Mouse (Mus musculus): ENCODE data around the gene Plekha7. TPM values are rescaled to one million over a fixed set of nuclear protein-coding genes. Genes with fewer than 3 reads are reported as not detected.

The Plekha7 gene
- total RNA-seq, 2 experiments from 2014 or later = 19.1 to 20.2 TPM

DNA sequence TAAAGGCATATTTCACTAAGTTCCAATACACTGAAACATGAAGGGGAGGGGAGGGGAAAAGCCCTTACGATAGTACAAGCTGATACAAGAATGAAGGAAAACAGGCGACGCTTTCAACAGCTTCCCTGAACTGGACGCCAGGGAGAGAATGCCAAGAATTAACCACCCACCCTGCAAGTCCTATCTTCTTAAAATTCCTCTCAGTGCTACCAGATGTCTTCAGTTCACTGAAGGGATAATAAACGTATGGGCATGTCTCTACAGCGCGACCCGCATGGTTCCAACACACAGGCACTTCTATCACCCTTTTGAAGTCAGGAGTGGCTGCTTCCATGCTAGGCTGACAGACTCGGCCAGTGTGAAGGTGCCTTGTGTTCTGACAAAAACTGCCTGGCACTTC is 118.5 kb downstream of the Plekha7 start:
- peak in 1 of 2 experiments; percentile 24 for DNase-seq (ENCODE audit: low spot score in 2 of 2)

DNA sequence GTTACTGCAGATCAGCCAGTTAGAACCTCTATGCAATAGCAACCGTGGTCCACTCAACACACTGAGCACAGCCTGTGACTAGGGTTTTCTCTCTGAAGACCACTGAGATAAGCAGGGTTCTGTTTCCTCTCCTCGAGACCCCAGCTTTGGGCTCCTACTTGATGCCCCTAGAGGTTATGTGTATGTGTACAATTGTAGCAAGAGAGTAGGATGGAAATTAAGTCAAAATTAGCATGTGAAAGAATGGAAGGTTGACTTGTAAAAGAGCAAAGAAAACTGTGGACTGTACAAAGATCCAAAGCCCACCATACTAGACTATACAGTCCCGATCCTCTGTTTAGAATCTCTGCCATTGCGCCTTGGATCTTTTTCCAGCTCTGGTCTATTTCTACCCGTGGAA is 119.8 kb downstream of the Plekha7 start:
- DNase-seq (ENCODE audit: low spot score in 2 of 2) = no peak

DNA sequence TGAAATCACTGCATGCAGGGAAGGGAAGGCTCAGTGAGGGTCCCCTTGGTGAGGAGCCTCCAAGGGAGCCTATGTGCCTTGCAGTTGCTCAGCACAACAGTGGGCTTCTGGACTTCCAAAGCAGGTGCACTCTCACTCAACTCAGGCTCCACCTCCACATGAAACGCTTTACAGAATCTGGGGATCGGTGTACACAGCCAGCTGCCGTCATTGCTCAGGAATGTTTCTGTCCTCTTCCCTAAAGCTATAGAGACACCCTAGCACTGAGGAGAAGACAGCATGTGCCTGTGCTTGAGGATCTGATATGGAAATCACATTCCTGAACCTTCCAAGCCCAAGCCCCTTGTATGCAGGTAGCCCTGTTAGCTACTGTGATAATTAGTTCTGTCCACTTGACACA is 120.7 kb downstream of the Plekha7 start:
- DNase-seq (ENCODE audit: low spot score in 2 of 2) = no peak

DNA sequence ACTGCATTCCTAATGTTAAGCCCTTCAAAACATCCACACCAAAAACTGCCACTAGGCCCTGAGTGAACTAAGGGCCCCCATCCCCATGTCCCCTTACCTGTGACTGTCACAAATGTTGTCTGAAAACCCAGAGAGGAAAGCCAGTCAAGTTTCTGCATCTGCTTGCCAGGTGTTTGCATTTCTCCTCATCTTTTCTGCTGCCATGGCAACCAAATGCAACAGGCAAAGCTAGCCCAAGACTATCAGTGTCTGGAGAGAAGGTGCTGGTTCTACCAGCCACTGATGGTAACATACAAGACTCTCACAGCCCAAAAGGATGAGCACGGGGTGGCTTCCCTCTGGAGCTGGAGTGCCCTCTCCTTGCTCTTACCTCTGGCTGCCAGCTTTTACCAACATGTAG is 121.3 kb downstream of the Plekha7 start:
- DNase-seq (ENCODE audit: low spot score in 2 of 2) = no peak

DNA sequence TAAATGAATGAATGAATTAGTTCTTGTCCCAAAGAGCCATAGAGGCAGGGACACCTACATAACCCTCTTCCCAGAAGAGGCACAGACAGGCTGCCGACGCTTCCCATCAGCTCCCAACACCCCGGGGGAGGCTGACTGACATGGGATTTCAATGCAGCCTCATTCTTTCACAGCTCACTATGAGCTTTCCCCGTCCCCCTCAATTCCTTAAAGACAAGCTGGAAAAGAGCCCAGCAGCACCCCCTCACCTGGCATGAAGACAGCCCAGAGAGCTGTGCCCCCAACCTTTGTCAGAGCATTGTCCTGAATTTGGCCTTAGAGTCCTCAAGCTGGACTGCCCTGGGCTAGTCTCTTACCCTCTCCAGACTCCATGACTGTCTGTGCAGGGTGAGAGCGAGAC is 122.0 kb downstream of the Plekha7 start:
- no peak for DNase-seq (ENCODE audit: low spot score in 2 of 2)

DNA sequence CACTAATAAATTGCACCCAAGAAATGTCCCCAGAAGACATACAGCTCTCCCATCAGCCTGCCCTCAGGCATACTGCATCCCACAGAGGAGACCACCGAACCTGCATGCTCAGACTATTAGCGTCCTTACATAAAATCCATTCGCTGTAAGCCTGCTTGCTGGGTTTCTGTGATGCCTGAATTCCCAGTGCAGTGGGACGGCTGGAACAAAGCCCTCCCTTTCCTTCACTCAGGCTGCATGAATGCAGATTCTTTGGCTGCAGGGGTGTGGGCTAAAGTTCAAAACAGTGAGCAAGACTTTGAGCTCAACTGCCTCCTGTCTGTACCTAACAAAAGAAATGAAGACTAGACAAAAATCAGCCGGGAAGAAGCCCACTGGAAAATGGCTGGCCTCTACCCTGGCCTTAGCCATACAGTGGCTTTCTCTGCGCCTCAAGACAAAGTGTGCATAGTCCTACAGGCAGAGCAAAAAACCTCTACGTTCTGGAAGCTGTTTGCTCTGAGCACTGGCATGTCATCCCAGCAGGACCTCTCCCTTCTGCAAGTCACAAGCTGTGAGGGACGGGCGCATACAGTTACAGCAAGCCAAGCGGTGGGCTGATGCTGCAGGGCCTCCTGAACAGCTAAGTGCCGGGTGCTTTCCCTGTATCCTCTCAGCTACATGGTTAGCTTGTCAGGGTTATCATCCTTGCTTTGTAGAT is 123.7 kb downstream of the Plekha7 start:
- no peak for DNase-seq (ENCODE audit: low spot score in 2 of 2)

DNA sequence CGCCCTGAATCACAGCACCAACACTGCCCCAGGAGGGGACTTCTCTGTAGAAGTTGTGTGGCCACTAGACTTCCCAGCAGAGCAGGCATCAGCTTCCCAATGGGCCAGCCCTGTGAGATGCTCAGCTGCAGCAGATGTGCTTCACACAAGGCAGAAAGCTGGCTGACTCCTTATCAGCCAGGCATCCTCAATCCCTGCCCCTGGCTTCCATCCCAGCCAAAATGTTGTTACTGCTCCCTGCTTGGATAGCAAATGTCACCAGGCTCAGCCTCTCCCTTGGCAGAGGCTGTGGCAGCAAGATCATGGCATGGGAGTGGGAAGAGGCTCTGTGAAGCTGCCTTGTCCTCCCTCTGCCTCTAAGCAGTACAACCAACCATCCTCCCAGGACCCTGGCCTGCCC is 125.7 kb downstream of the Plekha7 start:
- DNase-seq (ENCODE audit: low spot score in 2 of 2) = no peak

DNA sequence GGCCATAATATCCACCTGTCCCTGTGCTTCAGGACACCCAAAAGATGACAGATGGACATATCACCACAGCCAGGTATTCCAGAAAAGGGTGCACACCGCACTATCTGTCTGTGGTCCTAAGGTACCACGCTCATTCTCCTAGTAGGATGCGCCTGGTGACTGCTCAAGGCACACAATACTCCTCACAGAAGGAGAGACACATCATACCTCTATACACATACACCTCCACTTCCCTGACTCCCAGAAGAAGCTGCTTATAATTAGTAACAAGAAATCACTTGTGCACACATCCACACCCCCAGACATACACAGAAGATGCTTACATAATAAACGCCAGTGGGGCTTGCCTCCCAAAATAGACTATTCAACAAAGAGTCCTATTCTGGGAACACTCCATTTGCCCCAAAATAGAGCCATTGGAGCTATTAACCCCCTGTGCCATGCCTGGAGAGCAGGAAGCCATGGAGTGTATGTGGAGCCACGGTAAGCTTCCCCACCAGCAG is 126.7 kb downstream of the Plekha7 start:
- no peak for DNase-seq (ENCODE audit: low spot score in 2 of 2)

DNA sequence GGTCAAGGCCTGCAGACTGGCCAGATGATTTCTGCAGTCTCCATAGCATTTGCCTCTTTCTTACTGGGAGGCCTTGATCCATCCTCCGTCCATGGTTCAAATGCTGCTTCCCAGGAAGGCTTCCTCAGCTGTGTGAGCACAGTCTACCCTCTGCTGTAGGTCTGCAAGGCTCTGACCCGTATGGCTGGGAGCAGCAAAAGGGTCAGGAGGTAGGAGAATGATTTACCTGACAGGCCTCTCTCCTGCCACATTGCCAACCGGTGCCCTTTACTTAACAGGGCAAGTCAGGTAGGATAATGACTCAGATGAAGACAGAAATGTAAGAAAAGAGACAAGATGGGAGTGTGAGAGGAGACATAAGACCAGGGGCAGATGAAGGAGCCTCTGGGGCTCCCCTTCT is 129.3 kb downstream of the Plekha7 start:
- DNase-seq (ENCODE audit: low spot score in 2 of 2) = no peak

DNA sequence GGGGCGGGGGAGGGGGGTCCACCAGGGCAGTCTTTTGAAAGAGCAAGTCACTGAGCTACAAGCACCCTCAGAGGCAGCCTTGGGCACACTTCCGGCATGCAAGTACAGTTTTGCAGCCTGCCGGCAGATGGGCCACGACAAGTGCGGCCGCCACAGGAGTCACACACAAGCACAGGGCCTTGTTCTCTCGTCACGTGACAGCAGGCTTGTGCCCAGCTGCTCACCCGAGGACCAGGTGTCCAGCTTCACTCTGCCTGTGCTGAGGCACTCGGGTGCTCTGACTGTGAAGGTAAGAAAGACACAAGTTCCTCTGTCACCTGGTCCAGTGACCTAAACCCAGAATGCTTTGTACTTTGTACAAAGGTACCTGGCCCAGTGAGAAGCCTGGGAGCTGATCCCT is 135.4 kb downstream of the Plekha7 start:
- no peak for DNase-seq (ENCODE audit: low spot score in 2 of 2)

DNA sequence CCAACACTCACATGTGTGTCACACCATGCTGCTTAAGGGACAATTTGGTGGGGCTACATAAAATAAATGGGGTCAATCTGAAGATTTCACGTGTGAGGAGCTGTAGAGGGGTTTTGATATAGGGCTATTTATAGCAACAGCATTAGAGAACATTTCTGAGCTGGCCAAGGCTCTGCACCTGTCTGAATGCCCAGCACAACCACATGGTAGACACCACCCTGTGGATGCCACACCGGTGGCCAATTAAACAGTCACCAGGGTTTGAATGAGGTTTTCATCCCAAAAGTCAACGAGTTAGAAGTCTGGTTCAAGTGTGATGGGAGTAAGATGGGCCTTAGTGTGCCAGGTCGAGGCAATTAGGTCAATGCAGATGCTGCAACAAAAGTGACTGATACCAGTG is 138.8 kb downstream of the Plekha7 start:
- no peak for DNase-seq (ENCODE audit: low spot score in 2 of 2)

DNA sequence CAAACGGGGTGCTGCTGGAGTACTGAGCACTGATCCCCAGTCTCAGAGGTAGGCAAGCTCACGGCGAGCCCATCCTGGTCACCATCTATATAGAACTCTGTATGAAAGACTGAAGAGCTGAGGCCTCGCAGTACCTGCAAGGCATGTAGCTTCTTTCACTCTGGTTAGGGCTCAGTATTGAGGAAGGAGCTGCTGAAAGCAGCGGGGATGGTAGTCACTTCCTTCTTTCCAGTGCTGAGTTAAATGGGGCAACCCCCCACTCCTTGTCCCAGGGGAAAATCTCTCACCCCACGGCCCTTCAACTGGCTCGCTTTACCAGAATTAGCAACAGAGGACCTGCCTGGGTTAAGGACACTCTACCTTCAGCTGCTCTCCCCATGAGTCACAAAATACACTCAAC is 140.0 kb downstream of the Plekha7 start:
- DNase-seq (ENCODE audit: low spot score in 2 of 2) = no peak

DNA sequence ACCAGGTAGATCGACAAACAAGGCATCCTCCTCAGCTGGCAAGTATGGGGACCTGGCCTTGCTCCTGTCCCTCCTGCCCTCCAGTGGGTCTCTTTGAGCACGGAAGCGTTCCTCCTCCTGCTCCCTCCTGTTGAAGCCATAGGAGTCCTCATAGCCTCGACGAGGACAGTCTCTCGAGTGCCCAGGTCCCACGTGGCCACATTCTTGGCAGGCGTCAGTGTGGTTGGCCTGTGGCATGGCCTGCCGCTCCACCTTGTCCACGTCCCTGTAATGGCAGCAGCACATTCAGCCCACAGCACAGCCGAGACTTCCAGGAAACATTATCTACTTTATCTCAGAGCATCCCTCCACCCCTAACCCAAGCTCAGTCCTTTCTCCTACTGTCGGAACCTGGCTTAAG is 143.9 kb downstream of the Plekha7 start:
- no peak for DNase-seq (ENCODE audit: low spot score in 2 of 2)

DNA sequence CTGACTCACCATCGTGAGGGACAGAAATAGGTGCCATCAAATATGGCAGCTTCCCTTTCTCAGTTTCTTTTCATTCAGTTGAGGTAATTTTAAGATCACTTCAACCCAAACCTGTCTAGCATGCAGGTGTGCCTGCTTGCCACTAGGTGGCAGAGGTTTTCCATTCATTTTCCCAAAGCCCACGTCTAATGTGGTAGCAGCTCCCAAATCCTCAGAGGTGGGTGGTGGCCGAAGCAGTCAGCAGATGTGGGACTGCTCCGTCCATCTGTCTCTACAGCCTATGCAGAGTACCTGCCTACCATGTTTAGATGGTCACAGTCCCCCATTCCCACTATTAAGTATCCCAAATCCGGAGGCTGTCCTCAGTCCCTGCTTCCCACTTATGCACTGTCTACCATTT is 146.6 kb downstream of the Plekha7 start:
- peak in 1 of 2 experiments; percentile 42 for DNase-seq (ENCODE audit: low spot score in 2 of 2)

DNA sequence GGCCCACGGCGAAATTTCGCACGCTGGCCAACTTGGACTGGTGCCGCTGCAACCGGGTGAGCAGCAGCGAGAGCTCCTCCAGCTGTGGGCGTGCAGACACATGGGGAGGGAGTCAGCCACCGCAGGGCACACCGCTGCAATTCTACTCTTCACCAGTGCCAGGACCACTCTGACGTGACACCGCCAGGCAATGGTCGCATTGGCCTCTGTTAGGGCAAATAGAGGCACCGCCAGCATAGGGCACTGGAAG is 151.4 kb downstream of the Plekha7 start:
- no peak for DNase-seq (ENCODE audit: low spot score in 2 of 2)

DNA sequence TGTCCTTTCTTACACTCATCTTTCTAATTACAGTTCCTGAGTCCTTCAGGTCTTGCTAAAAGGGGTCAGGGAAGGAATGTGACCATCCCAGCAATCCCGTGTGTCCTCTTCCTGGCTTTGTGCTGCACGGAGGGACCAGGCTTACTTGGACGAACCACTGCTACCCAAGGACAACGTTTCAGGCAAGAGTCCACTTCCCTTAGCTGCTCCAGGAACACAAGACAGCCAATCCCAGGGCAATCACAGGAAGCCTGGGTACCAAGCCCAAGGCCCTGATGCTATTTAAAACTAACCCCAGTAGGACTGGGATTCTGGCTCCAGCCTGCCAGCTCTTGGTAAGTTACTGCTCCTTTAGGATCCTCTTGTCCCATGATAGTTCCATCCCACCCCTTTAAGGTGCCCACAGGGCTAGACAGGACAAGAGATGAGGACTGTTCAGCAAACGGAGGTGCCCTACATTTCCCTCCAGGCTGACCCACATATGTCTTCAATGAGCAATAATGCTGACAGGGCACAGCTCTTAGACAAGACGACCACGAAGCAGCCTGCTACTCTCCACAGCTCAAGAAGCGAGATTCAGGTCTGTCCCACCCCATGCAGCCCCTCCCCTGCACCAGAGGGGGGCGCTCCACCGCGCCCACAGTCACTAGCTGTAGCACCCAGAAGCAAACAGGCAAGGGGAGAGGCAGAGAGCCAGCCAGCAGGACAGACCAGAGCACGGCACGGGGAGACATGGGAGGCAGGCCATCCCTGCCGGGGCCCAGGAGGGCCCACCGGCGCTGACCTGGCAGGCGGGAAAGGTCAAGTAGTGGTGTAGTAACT is 151.9 kb downstream of the Plekha7 start:
- DNase-seq (ENCODE audit: low spot score in 2 of 2) = no peak

DNA sequence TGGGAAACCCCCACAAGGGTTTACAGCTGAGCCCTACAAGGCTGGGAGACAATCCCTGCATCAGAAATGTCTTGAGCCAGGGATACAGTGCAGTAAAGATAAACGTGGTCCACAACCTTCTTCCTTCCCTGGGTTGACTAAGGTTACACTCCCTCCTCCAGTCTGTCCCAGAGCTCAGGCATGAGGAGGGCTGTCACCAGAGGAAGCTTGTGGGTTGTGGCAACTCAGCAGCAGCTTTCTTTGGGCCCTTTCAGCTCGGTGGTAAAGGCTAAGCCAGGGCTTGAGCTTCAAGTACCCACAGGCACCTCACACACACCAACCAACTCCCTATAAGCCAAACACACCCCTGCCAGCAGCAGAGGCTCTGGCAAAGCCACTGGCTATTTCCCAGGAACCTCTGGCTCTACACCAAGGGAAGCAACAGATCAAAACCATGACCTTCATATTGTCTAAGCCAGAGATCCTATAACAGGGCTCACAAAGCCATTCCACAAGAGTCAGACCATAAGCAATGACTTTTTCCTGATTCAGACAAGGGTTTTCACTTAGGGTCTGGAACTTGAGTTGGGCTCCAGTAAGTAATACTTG is 154.3 kb downstream of the Plekha7 start:
- DNase-seq (ENCODE audit: low spot score in 2 of 2) = no peak

DNA sequence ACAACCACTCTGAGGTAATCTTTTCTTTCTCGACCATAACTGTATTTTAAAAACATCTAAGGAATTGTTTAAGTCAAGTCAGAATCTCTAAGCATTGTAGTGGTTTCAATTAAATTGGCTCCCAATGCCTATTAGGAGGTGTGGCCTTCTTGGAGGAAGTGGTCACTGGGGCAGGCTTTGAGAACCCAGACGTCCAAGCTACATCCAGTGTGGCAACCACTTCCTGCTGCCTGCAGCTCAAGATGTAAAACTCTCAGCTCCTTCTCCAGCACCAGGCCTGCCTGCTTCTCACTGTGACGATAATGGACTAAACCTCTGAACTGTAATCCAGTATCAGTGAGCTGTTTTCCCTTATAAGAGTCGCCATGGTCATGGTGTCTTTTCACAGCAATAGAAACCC is 158.6 kb downstream of the Plekha7 start:
- DNase-seq (ENCODE audit: low spot score in 2 of 2) = no peak

DNA sequence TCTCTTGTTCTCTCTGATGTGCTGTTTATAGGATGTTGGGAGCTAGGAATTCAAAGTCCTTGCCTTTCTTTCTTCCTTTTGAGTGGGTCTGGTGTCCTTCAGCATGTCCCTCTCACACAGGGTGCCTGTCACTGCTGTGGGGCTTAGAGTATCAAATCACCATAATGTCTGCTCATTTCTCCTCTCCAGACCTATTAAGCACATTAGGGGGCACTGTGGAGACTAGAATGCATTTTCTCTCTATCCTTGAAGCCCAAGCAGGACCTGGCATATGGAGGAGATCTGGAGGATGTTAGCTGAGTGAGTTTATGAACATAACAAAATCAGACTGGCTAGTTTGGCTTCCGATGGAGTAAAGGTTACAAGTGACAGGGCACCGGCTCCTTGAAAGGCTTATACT is 161.1 kb downstream of the Plekha7 start:
- DNase-seq (ENCODE audit: low spot score in 2 of 2) = no peak

DNA sequence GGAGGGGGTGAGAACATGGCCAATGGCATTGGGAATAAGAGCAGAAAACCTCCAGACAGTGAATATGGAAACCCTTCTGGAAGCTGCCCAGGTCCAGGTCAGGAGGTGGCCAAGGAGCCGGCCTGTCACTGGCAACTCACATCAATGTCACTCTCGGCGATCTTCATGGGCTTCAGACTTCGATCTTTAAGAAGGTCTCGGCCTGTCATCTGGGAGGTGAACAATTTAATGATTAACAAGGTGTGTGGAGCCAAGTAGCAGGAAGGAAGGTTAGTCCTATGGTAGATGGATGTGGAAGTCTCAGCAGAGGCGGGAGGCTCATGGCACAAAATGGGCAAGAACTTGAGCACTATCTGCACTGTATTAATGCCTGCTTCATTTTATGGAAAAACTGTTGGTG is 163.1 kb downstream of the Plekha7 start:
- DNase-seq (ENCODE audit: low spot score in 2 of 2) = no peak

DNA sequence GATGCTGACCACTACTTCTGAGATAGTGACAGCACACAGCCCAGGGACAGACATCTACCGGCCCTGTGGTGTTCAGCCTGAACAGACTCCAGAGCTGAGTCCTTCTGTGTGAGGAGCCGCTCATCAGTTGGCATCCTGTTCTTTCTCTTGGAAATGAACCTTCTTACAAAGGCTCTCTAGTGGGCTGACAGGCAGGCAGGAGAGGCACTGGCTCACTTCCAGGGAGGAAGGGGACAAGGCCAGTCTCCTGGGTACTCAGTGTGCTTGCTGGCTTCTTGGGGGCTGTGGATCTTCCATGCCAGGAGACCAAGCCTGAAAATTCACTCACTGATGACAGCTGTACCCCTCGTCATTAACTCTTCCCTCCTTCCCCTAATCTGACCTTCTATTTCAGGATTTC is 170.5 kb downstream of the Plekha7 start:
- no peak for DNase-seq (ENCODE audit: low spot score in 2 of 2)

DNA sequence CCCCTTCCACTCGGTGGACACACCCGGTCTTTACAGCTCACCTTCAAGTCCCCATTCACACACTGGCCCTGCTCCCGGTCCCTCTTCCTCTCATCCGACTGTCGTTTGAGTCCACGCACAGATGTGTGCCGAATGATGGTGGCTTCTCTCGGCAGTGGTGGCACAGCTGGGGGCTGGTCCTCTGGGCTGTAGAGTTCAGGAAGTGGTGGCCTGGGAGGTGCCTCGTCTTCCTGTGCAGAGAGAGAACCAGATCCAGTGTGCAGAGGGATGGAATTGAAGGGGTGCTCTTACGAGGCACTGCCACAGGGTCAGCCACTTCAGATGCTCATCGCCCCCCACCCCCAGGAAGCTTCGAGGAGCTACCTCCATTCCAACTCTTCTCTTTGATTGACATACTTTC is 171.0 kb downstream of the Plekha7 start:
- no peak for DNase-seq (ENCODE audit: low spot score in 2 of 2)
